Mouse (Mus musculus): ENCODE data around the gene Tbc1d17. TPM values are rescaled to one million over a fixed set of nuclear protein-coding genes. Genes with fewer than 3 reads are reported as not detected.

Gene Tbc1d17
- polyA plus RNA-seq, 1 experiment from 2014 or later: 60.9 TPM

- no peaks in the 10 kb centered on the region for H3K27me3 ChIP-seq (ENCODE audit: control insufficient read depth, insufficient read depth, low read length)
- H3K27ac ChIP-seq (ENCODE audit: low read depth, low read length): no peak overlapping the region
- no peak overlapping the region for H3K9ac ChIP-seq (ENCODE audit: low read depth, low read length)
- DNase-seq (ENCODE audit: low spot score) (no peak), ATAC-seq (ENCODE audit: low FRiP score) (no peak)
- no peak overlapping the region for H3K4me3 ChIP-seq (ENCODE audit: low read depth, low read length)
- H3K4me1 ChIP-seq (replicated peaks; ENCODE audit: control insufficient read depth, insufficient read depth, low read length): peaks cover 4% of the 10 kb centered on the region; the same call in 1 of the 2 replicates
- no peaks in the 10 kb centered on the region for H3K9me3 ChIP-seq (ENCODE audit: control insufficient read depth, low read length)
- no peaks in the 10 kb centered on the region for H3K36me3 ChIP-seq (ENCODE audit: control insufficient read depth, insufficient read depth, low read length)
- 91% methylated on average over 7 of the region's 7 CpGs for WGBS
- no peak overlapping the region for H3K4me2 ChIP-seq (replicated peaks; ENCODE audit: low read depth, low read length)
Measured at GRCm38 (mm10) chr7:44810819-44811557, 37.9 kb downstream of the Tbc1d17 start.

GRCm38 (mm10) chr7:44810365-44810764 is 38.5 kb downstream of the Tbc1d17 start:
- no peak for DNase-seq (ENCODE audit: low spot score)
- H3K4me2 ChIP-seq (replicated peaks; ENCODE audit: low read depth, low read length): no peak overlapping the region
- H3K9ac ChIP-seq (ENCODE audit: low read depth, low read length): no peak overlapping the region
- no peak for ATAC-seq (ENCODE audit: low FRiP score)
- H3K36me3 ChIP-seq (ENCODE audit: control insufficient read depth, insufficient read depth, low read length): no peaks in the 10 kb centered on the region
- no peak overlapping the region for H3K27ac ChIP-seq (ENCODE audit: low read depth, low read length)
- 81% methylated on average over 4 of the region's 4 CpGs for WGBS
- H3K9me3 ChIP-seq (ENCODE audit: control insufficient read depth, low read length): no peaks in the 10 kb centered on the region
- no peak overlapping the region for H3K4me3 ChIP-seq (ENCODE audit: low read depth, low read length)
- no peaks in the 10 kb centered on the region for H3K27me3 ChIP-seq (ENCODE audit: control insufficient read depth, insufficient read depth, low read length)
- peaks cover 4% of the 10 kb centered on the region; the same call in 1 of the 2 replicates for H3K4me1 ChIP-seq (replicated peaks; ENCODE audit: control insufficient read depth, insufficient read depth, low read length)

- WGBS: 82% methylated on average over 3 of the region's 3 CpGs
- Histone ChIP-seq H3K4me2 (replicated peaks; ENCODE audit: low read depth, low read length) (no peak overlapping the region), H3K27me3 (ENCODE audit: control insufficient read depth, insufficient read depth, low read length) (no peaks in the 10 kb centered on the region), H3K27ac (ENCODE audit: low read depth, low read length) (no peak overlapping the region), H3K9ac (ENCODE audit: low read depth, low read length) (no peak overlapping the region), H3K36me3 (ENCODE audit: control insufficient read depth, insufficient read depth, low read length) (no peaks in the 10 kb centered on the region), H3K9me3 (ENCODE audit: control insufficient read depth, low read length) (no peaks in the 10 kb centered on the region), H3K4me3 (ENCODE audit: low read depth, low read length) (no peak overlapping the region), H3K4me1 (replicated peaks; ENCODE audit: control insufficient read depth, insufficient read depth, low read length) (no peaks in the 10 kb centered on the region)
- ATAC-seq (ENCODE audit: low FRiP score): no peak
- DNase-seq (ENCODE audit: low spot score): no peak
Measured at GRCm38 (mm10) chr7:44809466-44809865, 39.4 kb downstream of the Tbc1d17 start.

DNA sequence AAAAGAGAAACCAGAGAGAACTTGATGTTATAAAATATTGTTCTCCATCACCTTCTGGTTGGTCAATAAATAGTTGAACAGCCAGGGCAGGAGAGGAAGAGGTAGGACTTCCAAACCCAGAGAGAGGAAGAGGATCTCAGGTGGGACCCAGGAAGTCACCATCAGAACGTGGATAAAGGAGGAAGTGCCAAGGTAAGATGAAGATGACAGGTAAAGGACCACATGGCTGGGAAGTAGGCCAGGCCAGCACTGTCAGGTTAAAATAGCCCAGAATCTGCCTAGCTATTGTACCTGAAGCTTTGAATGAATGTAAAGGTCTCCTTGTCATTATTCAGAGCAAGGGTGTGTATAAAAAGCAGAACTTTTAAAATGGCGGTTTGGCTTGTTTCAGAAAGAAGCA is 40.0 kb downstream of the Tbc1d17 start:
- Histone ChIP-seq H3K27ac (ENCODE audit: low read depth, low read length) (no peak overlapping the region), H3K9ac (ENCODE audit: low read depth, low read length) (no peak overlapping the region), H3K4me3 (ENCODE audit: low read depth, low read length) (no peak overlapping the region), H3K9me3 (ENCODE audit: control insufficient read depth, low read length) (no peaks in the 10 kb centered on the region), H3K4me2 (replicated peaks; ENCODE audit: low read depth, low read length) (no peak overlapping the region), H3K36me3 (ENCODE audit: control insufficient read depth, insufficient read depth, low read length) (no peaks in the 10 kb centered on the region), H3K4me1 (replicated peaks; ENCODE audit: control insufficient read depth, insufficient read depth, low read length) (no peaks in the 10 kb centered on the region), H3K27me3 (ENCODE audit: control insufficient read depth, insufficient read depth, low read length) (no peaks in the 10 kb centered on the region)
- DNase-seq (ENCODE audit: low spot score): no peak
- ATAC-seq (ENCODE audit: low FRiP score): no peak
- WGBS: 88% methylated on average over 2 of the region's 2 CpGs

GRCm38 (mm10) chr7:44792781-44793180 is 56.1 kb downstream of the Tbc1d17 start:
- Histone ChIP-seq H3K27me3 (ENCODE audit: control insufficient read depth, insufficient read depth, low read length) (no peaks in the 10 kb centered on the region), H3K9me3 (ENCODE audit: control insufficient read depth, low read length) (no peaks in the 10 kb centered on the region), H3K36me3 (ENCODE audit: control insufficient read depth, insufficient read depth, low read length) (no peaks in the 10 kb centered on the region), H3K27ac (ENCODE audit: low read depth, low read length) (no peak overlapping the region), H3K4me2 (replicated peaks; ENCODE audit: low read depth, low read length) (no peak overlapping the region), H3K9ac (ENCODE audit: low read depth, low read length) (no peak overlapping the region), H3K4me3 (ENCODE audit: low read depth, low read length) (no peak overlapping the region), H3K4me1 (replicated peaks; ENCODE audit: control insufficient read depth, insufficient read depth, low read length) (no peaks in the 10 kb centered on the region)
- DNase-seq (ENCODE audit: low spot score) (no peak), ATAC-seq (ENCODE audit: low FRiP score) (no peak)
- WGBS: 83% methylated on average over 6 of the region's 6 CpGs

GRCm38 (mm10) chr7:44790066-44790465 is 58.8 kb downstream of the Tbc1d17 start:
- ATAC-seq (ENCODE audit: low FRiP score) (no peak), DNase-seq (ENCODE audit: low spot score) (no peak)
- Histone ChIP-seq H3K9me3 (ENCODE audit: control insufficient read depth, low read length) (no peaks in the 10 kb centered on the region), H3K27ac (ENCODE audit: low read depth, low read length) (no peak overlapping the region), H3K4me2 (replicated peaks; ENCODE audit: low read depth, low read length) (no peak overlapping the region), H3K9ac (ENCODE audit: low read depth, low read length) (no peak overlapping the region), H3K36me3 (ENCODE audit: control insufficient read depth, insufficient read depth, low read length) (no peaks in the 10 kb centered on the region), H3K27me3 (ENCODE audit: control insufficient read depth, insufficient read depth, low read length) (no peaks in the 10 kb centered on the region), H3K4me1 (replicated peaks; ENCODE audit: control insufficient read depth, insufficient read depth, low read length) (no peaks in the 10 kb centered on the region), H3K4me3 (ENCODE audit: low read depth, low read length) (no peak overlapping the region)
- WGBS: 55% methylated on average over 4 of the region's 4 CpGs

GRCm38 (mm10) chr7:44789531-44789930 is 59.3 kb downstream of the Tbc1d17 start:
- 86% methylated on average over 3 of the region's 3 CpGs for WGBS

More at GRCm38 (mm10) chr7:44789531-44789930, 59.3 kb downstream of the Tbc1d17 start:
- Histone ChIP-seq H3K9ac (ENCODE audit: low read depth, low read length) (no peak overlapping the region), H3K27ac (ENCODE audit: low read depth, low read length) (no peak overlapping the region), H3K4me3 (ENCODE audit: low read depth, low read length) (no peak overlapping the region), H3K9me3 (ENCODE audit: control insufficient read depth, low read length) (no peaks in the 10 kb centered on the region), H3K4me1 (replicated peaks; ENCODE audit: control insufficient read depth, insufficient read depth, low read length) (no peaks in the 10 kb centered on the region), H3K36me3 (ENCODE audit: control insufficient read depth, insufficient read depth, low read length) (no peaks in the 10 kb centered on the region), H3K27me3 (ENCODE audit: control insufficient read depth, insufficient read depth, low read length) (no peaks in the 10 kb centered on the region), H3K4me2 (replicated peaks; ENCODE audit: low read depth, low read length) (no peak overlapping the region)
- ATAC-seq (ENCODE audit: low FRiP score) (no peak), DNase-seq (ENCODE audit: low spot score) (no peak)

MicroRNA genes within 50 kb of the gene (microRNA counts, 519-probe panel; counts per million panel counts)
- not detected for microRNA mmu-miR-707

Other genes with a start within 250 kb of the Tbc1d17 start
- 1.9 and 2.3 TPM in 2 replicates for gene Myh14, start 178.2 kb downstream of the Tbc1d17 start, polyA plus RNA-seq (2014; fragmentation: Nextera tagmentation; extraction: Ambion mirVana)
- gene Izumo2, start 140.3 kb downstream of the Tbc1d17 start, polyA plus RNA-seq (2014; fragmentation: Nextera tagmentation; extraction: Ambion mirVana): not detected in 2 replicates
- gene Vrk3, start 100.7 kb downstream of the Tbc1d17 start, polyA plus RNA-seq (2014; fragmentation: Nextera tagmentation; extraction: Ambion mirVana): 32.5 and 36.7 TPM in 2 replicates
- 3.0 and 3.7 TPM in 2 replicates for gene Zfp473, start 98.0 kb downstream of the Tbc1d17 start, polyA plus RNA-seq (2014; fragmentation: Nextera tagmentation; extraction: Ambion mirVana)
- 44.2 and 62.3 TPM in 2 replicates for gene Nup62, start 33.0 kb downstream of the Tbc1d17 start, polyA plus RNA-seq (2014; fragmentation: Nextera tagmentation; extraction: Ambion mirVana)
- gene Il4i1, start 32.7 kb downstream of the Tbc1d17 start, polyA plus RNA-seq (2014; fragmentation: Nextera tagmentation; extraction: Ambion mirVana): 0.60 and 1.7 TPM in 2 replicates
- 1.9 and 2.0 TPM in 2 replicates for gene Atf5, start 32.4 kb downstream of the Tbc1d17 start, polyA plus RNA-seq (2014; fragmentation: Nextera tagmentation; extraction: Ambion mirVana)
- 31.7 and 38.0 TPM in 2 replicates for gene Akt1s1, start 88 bp downstream of the Tbc1d17 start, polyA plus RNA-seq (2014; fragmentation: Nextera tagmentation; extraction: Ambion mirVana)
- gene Pnkp, start 8.1 kb upstream of the Tbc1d17 start, polyA plus RNA-seq (2014; fragmentation: Nextera tagmentation; extraction: Ambion mirVana): 26.3 and 27.6 TPM in 2 replicates
- 314 and 331 TPM in 2 replicates for gene Ptov1, start 20.7 kb upstream of the Tbc1d17 start, polyA plus RNA-seq (2014; fragmentation: Nextera tagmentation; extraction: Ambion mirVana)
- gene Med25, start 43.6 kb upstream of the Tbc1d17 start, polyA plus RNA-seq (2014; fragmentation: Nextera tagmentation; extraction: Ambion mirVana): 72.7 and 76.2 TPM in 2 replicates
- 13.9 and 18.7 TPM in 2 replicates for gene Fuz, start 47.0 kb upstream of the Tbc1d17 start, polyA plus RNA-seq (2014; fragmentation: Nextera tagmentation; extraction: Ambion mirVana)
- 82.7 and 85.0 TPM in 2 replicates for gene Ap2a1, start 80.4 kb upstream of the Tbc1d17 start, polyA plus RNA-seq (2014; fragmentation: Nextera tagmentation; extraction: Ambion mirVana)
- 0.09 and 0.14 TPM in 2 replicates for gene Tsks, start 94.1 kb upstream of the Tbc1d17 start, polyA plus RNA-seq (2014; fragmentation: Nextera tagmentation; extraction: Ambion mirVana)
- 23.4 and 23.5 TPM in 2 replicates for gene Cpt1c, start 125.8 kb upstream of the Tbc1d17 start, polyA plus RNA-seq (2014; fragmentation: Nextera tagmentation; extraction: Ambion mirVana)
- gene Prmt1, start 137.5 kb upstream of the Tbc1d17 start, polyA plus RNA-seq (2014; fragmentation: Nextera tagmentation; extraction: Ambion mirVana): 249 and 259 TPM in 2 replicates
- gene Irf3, start 148.6 kb upstream of the Tbc1d17 start, polyA plus RNA-seq (2014; fragmentation: Nextera tagmentation; extraction: Ambion mirVana): 59.6 and 63.9 TPM in 2 replicates
- 54.2 and 56.8 TPM in 2 replicates for gene Bcl2l12, start 149.6 kb upstream of the Tbc1d17 start, polyA plus RNA-seq (2014; fragmentation: Nextera tagmentation; extraction: Ambion mirVana)
- gene Scaf1, start 167.3 kb upstream of the Tbc1d17 start, polyA plus RNA-seq (2014; fragmentation: Nextera tagmentation; extraction: Ambion mirVana): 44.0 and 49.6 TPM in 2 replicates
- gene Rras, start 168.9 kb upstream of the Tbc1d17 start, polyA plus RNA-seq (2014; fragmentation: Nextera tagmentation; extraction: Ambion mirVana): 21.2 and 21.6 TPM in 2 replicates
- gene Prr12, start 203.8 kb upstream of the Tbc1d17 start, polyA plus RNA-seq (2014; fragmentation: Nextera tagmentation; extraction: Ambion mirVana): 13.0 and 16.0 TPM in 2 replicates
- gene Nosip, start 213.3 kb upstream of the Tbc1d17 start, polyA plus RNA-seq (2014; fragmentation: Nextera tagmentation; extraction: Ambion mirVana): 58.2 and 62.7 TPM in 2 replicates
- 15.7 and 17.1 TPM in 2 replicates for gene Prrg2, start 213.6 kb upstream of the Tbc1d17 start, polyA plus RNA-seq (2014; fragmentation: Nextera tagmentation; extraction: Ambion mirVana)
- 134 and 149 TPM in 2 replicates for gene Rcn3, start 243.1 kb upstream of the Tbc1d17 start, polyA plus RNA-seq (2014; fragmentation: Nextera tagmentation; extraction: Ambion mirVana)

Measured in hindbrain, embryonic 11.5 days (tissue).